Mouse (Mus musculus): ENCODE measurements around the gene Prkag3. TPM values are rescaled to one million over a fixed set of nuclear protein-coding genes. Genes with fewer than 3 reads are reported as not detected.

The Prkag3 gene
- polyA plus RNA-seq, 1 experiment from 2014 or later, result 7.2 TPM

- Histone ChIP-seq H3K27me3 (replicated peaks) (no peaks in the 10 kb centered on the region), H3K4me3 (no peak overlapping the region), H3K4me1 (replicated peaks) (peaks cover 14% of the 10 kb centered on the region), H3K9ac (no peak overlapping the region), H3K36me3 (peaks cover 84% of the 10 kb centered on the region), H3K27ac (ENCODE audit: poor library complexity, severe bottlenecking) (no peak overlapping the region), H3K4me2 (no peak overlapping the region), H3K9me3 (replicated peaks) (no peaks in the 10 kb centered on the region)
- 89% methylated on average over 8 of the region's 8 CpGs for WGBS
- ATAC-seq (ENCODE audit: insufficient number of reproducible peaks, low FRiP score), result no peak
These were observed 55.0 kb downstream of the Prkag3 start for GRCm38 (mm10) chr1:74693891-74694583.

Other genes starting within 250 kb of the Prkag3 start
- gene Cnot9, start 243.2 kb downstream of the Prkag3 start, polyA plus RNA-seq (2016; fragmentation: Nextera tagmentation; extraction: Ambion mirVana), result 36.0 and 36.7 TPM in 2 replicates
- gene Plcd4, start 206.3 kb downstream of the Prkag3 start, polyA plus RNA-seq (2016; fragmentation: Nextera tagmentation; extraction: Ambion mirVana), result 0.18 and 0.36 TPM in 2 replicates
- 24.7 and 26.8 TPM in 2 replicates for gene Usp37, start 204.9 kb downstream of the Prkag3 start, polyA plus RNA-seq (2016; fragmentation: Nextera tagmentation; extraction: Ambion mirVana)
- gene Zfp142, start 161.0 kb downstream of the Prkag3 start, polyA plus RNA-seq (2016; fragmentation: Nextera tagmentation; extraction: Ambion mirVana), result 5.9 and 7.9 TPM in 2 replicates
- 19.0 and 20.1 TPM in 2 replicates for gene Bcs1l, start 160.9 kb downstream of the Prkag3 start, polyA plus RNA-seq (2016; fragmentation: Nextera tagmentation; extraction: Ambion mirVana)
- gene Rnf25, start 147.8 kb downstream of the Prkag3 start, polyA plus RNA-seq (2016; fragmentation: Nextera tagmentation; extraction: Ambion mirVana), result 22.9 and 23.9 TPM in 2 replicates
- 4.4 and 4.9 TPM in 2 replicates for gene Stk36, start 147.8 kb downstream of the Prkag3 start, polyA plus RNA-seq (2016; fragmentation: Nextera tagmentation; extraction: Ambion mirVana)
- 25.1 and 25.8 TPM in 2 replicates for gene Ttll4, start 87.5 kb downstream of the Prkag3 start, polyA plus RNA-seq (2016; fragmentation: Nextera tagmentation; extraction: Ambion mirVana)
- gene Cyp27a1, start 35.6 kb downstream of the Prkag3 start, polyA plus RNA-seq (2016; fragmentation: Nextera tagmentation; extraction: Ambion mirVana), result 13.5 and 13.8 TPM in 2 replicates
- gene Wnt6, start 22.7 kb upstream of the Prkag3 start, polyA plus RNA-seq (2016; fragmentation: Nextera tagmentation; extraction: Ambion mirVana), result 0.41 and 1.3 TPM in 2 replicates
- 0.28 TPM in 1 of 2 replicates, not detected in the other for gene Wnt10a, start 42.3 kb upstream of the Prkag3 start, polyA plus RNA-seq (2016; fragmentation: Nextera tagmentation; extraction: Ambion mirVana)
- not detected in 2 replicates for gene Cdk5r2, start 105.7 kb upstream of the Prkag3 start, polyA plus RNA-seq (2016; fragmentation: Nextera tagmentation; extraction: Ambion mirVana)
- 3.9 and 4.0 TPM in 2 replicates for gene Fev, start 136.2 kb upstream of the Prkag3 start, polyA plus RNA-seq (2016; fragmentation: Nextera tagmentation; extraction: Ambion mirVana)
- not detected in 2 replicates for gene Cryba2, start 143.9 kb upstream of the Prkag3 start, polyA plus RNA-seq (2016; fragmentation: Nextera tagmentation; extraction: Ambion mirVana)
- not detected in 2 replicates for gene Cfap65, start 186.4 kb upstream of the Prkag3 start, polyA plus RNA-seq (2016; fragmentation: Nextera tagmentation; extraction: Ambion mirVana)
- 0.06 and 0.14 TPM in 2 replicates for gene Ihh, start 202.5 kb upstream of the Prkag3 start, polyA plus RNA-seq (2016; fragmentation: Nextera tagmentation; extraction: Ambion mirVana)